ENCODE assay signal across 27 mouse cellular contexts in the genomic region with DNA sequence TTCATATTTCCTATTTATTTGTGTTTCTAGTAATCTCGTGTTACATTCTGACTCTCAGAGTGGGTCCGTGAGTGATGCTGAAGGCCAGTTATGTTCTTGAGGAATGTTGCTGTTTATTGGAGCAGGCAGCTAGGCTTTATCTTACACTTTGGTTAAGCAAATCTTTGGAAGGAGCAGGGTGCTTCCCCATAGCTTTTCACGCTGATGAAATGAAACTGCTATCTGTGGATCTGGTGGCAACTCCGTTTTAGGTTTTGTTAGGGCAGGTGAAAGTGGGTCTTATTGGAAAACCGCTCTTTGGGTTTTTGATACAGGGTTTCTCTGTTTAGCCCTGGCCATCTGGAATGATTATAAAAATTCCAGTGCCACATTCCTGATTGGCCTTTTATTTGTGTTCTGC. TPM values are rescaled to one million over a fixed set of nuclear protein-coding genes. Genes with fewer than 3 reads are reported as not detected.
DNase-seq lines count a peak whose midpoint lies in the region; ATAC-seq and TF ChIP-seq lines count a peak whose summit lies in the region.
"Had no signal": no experiment of that assay in that cellular context is flagged by ENCODE, and none has a peak within 500 bp of the region (broad histone marks: within the 10 kb centered on the region; RNA-seq: fewer than 3 reads in every experiment).

No protein-coding gene starts in this region.

- TF ChIP-seq EP300 in CH12.LX (IDR thresholded peaks at IDR 0.05; ENCODE audit: low read length) = peak; percentile 49

- no peak for TF ChIP-seq POLR2A in CH12.LX (IDR thresholded peaks at IDR 0.05; ENCODE audit: low read depth, low read length)

- 0 out of 2 replicates have a peak overlapping the region, but pooled peaks have one; percentile 35 for H3K27ac ChIP-seq in forebrain, embryonic 10.5 days
- no peak overlapping the region for H3K27ac ChIP-seq in forebrain, embryonic 12.5 days
- H3K27ac ChIP-seq in limb, embryonic 13.5 days = peak overlapping the region; percentile 39; the same call in 1 of the 2 replicates
- no peak overlapping the region for H3K27ac ChIP-seq in limb, embryonic 10.5 days
- no peak overlapping the region for H3K27ac ChIP-seq in CH12.LX (ENCODE audit: insufficient read depth, low read depth)
- H3K27ac ChIP-seq: embryonic facial prominence, embryonic 13.5 days; gastrocnemius, adult 2 months; heart, embryonic 15.5 days; intestine, embryonic 15.5 days had no signal

- no peak overlapping the region for H3K4me2 ChIP-seq in forebrain, embryonic 12.5 days
- no peak overlapping the region for H3K4me2 ChIP-seq in limb, embryonic 13.5 days (replicated peaks)
- H3K4me2 ChIP-seq in CH12.LX (ENCODE audit: insufficient read depth, low read depth, poor library complexity, severe bottlenecking) = peak overlapping the region; percentile 76
- H3K4me2 ChIP-seq: embryonic facial prominence, embryonic 13.5 days; heart, embryonic 12.5 days; heart, embryonic 15.5 days; intestine, embryonic 15.5 days had no signal

- H3K9me3 ChIP-seq in forebrain, embryonic 10.5 days = no peaks in the 10 kb centered on the region
- H3K9me3 ChIP-seq in forebrain, embryonic 12.5 days = no peaks in the 10 kb centered on the region
- no peaks in the 10 kb centered on the region for H3K9me3 ChIP-seq in limb, embryonic 13.5 days
- no peaks in the 10 kb centered on the region for H3K9me3 ChIP-seq in limb, embryonic 10.5 days (replicated peaks)
- no peaks in the 10 kb centered on the region for H3K9me3 ChIP-seq in CH12.LX (replicated peaks; ENCODE audit: low read length)
- H3K9me3 ChIP-seq: embryonic facial prominence, embryonic 10.5 days; embryonic facial prominence, embryonic 13.5 days; G1E; heart, embryonic 12.5 days; heart, embryonic 15.5 days; intestine, embryonic 15.5 days had no signal

- ATAC-seq in forebrain, embryonic 12.5 days (ENCODE audit: low FRiP score) = no peak
- ATAC-seq in limb, embryonic 13.5 days (ENCODE audit: low FRiP score, low read depth) = no peak
- ATAC-seq: activated CD4-positive, CD25-positive, alpha-beta regulatory T cell, adult 4 months; forebrain, embryonic 14.5 days; forebrain, postnatal 0 days; hindbrain, embryonic 16.5 days; intestine, embryonic 15.5 days had no signal

- H3K79me2 ChIP-seq in CH12.LX (replicated peaks; ENCODE audit: control insufficient read depth, extremely low read depth, insufficient read depth, poor library complexity, severe bottlenecking) = peaks cover 33% of the 10 kb centered on the region

- H3K4me1 ChIP-seq in forebrain, embryonic 10.5 days = peaks cover 34% of the 10 kb centered on the region
- peaks cover 20% of the 10 kb centered on the region for H3K4me1 ChIP-seq in forebrain, embryonic 12.5 days
- H3K4me1 ChIP-seq in limb, embryonic 13.5 days = peaks cover 28% of the 10 kb centered on the region
- H3K4me1 ChIP-seq in limb, embryonic 10.5 days = peaks cover 22% of the 10 kb centered on the region
- peaks cover 7 to 63% of the 10 kb centered on the region in 2 experiments for H3K4me1 ChIP-seq in CH12.LX (ENCODE audit: control insufficient read depth in 1 of 2, insufficient read depth in 2 of 2)

- dilution Hi-C loops in CH12.LX (cut with MboI; ENCODE audit: extremely low pct_ligation_motif_present, extremely low pct_unique_long_range_greater_than_20kb, low sequenced_read_pairs) = no loop called here

- no peaks in the 10 kb centered on the region for H3K27me3 ChIP-seq in forebrain, embryonic 10.5 days (ENCODE audit: poor library complexity, severe bottlenecking)
- no peaks in the 10 kb centered on the region for H3K27me3 ChIP-seq in forebrain, embryonic 12.5 days
- no peaks in the 10 kb centered on the region for H3K27me3 ChIP-seq in limb, embryonic 13.5 days
- no peaks in the 10 kb centered on the region for H3K27me3 ChIP-seq in limb, embryonic 10.5 days (ENCODE audit: low read depth, poor library complexity, severe bottlenecking)
- no peaks in the 10 kb centered on the region for H3K27me3 ChIP-seq in CH12.LX (replicated peaks)
- H3K27me3 ChIP-seq: embryonic facial prominence, embryonic 13.5 days; heart, embryonic 12.5 days; heart, embryonic 15.5 days; intestine, embryonic 15.5 days had no signal

- 21% methylated on average over 5 of the region's 5 CpGs for WGBS in forebrain, embryonic 10.5 days
- WGBS in forebrain, embryonic 12.5 days = 12% methylated on average over 5 of the region's 5 CpGs
- WGBS in limb, embryonic 13.5 days = 20% methylated on average over 5 of the region's 5 CpGs
- WGBS in limb, embryonic 10.5 days = 41% methylated on average over 5 of the region's 5 CpGs

- peaks cover 26% of the 10 kb centered on the region for H3K36me3 ChIP-seq in forebrain, embryonic 10.5 days (replicated peaks)
- peaks cover 23% of the 10 kb centered on the region for H3K36me3 ChIP-seq in forebrain, embryonic 12.5 days (replicated peaks)
- peaks cover 26% of the 10 kb centered on the region for H3K36me3 ChIP-seq in limb, embryonic 13.5 days
- H3K36me3 ChIP-seq in limb, embryonic 10.5 days = peaks cover 23% of the 10 kb centered on the region
- peaks cover 25 to 42% of the 10 kb centered on the region in 2 experiments for H3K36me3 ChIP-seq in CH12.LX (replicated peaks in 1 of 2; ENCODE audit: control insufficient read depth in 1 of 2, insufficient read depth in 1 of 2, low read length in 1 of 2)

- no peak overlapping the region for H3K9ac ChIP-seq in forebrain, embryonic 12.5 days
- H3K9ac ChIP-seq in limb, embryonic 13.5 days = no peak overlapping the region
- H3K9ac ChIP-seq in CH12.LX (ENCODE audit: insufficient read depth, low read depth) = no peak overlapping the region
- H3K9ac ChIP-seq: embryonic facial prominence, embryonic 13.5 days; forebrain, postnatal 0 days; heart, embryonic 12.5 days; heart, embryonic 15.5 days; intestine, embryonic 15.5 days had no signal

- TF ChIP-seq RAD21 in CH12.LX (IDR thresholded peaks at IDR 0.05; ENCODE audit: low read depth, low read length) = no peak

- no peak for DNase-seq in forebrain, embryonic 10.5 days (ENCODE audit: extremely low spot score, low spot score)
- DNase-seq in limb, embryonic 10.5 days (ENCODE audit: low spot score) = no peak
- peak; percentile 45 for DNase-seq in CH12.LX (ENCODE audit: extremely low read depth)
- DNase-seq in urinary bladder, postnatal 25 days (ENCODE audit: low spot score) = no peak
- DNase-seq: adrenal gland, adult 8-10 months; adrenal gland, postnatal 25 days; cerebellum, adult 11-12 months; cerebellum, adult 8-10 months; cerebellum, postnatal 36 days; embryo, embryonic 11 days; forebrain, postnatal 0 days; gastrocnemius, adult 2 months; gastrocnemius, postnatal 14 days; heart, adult 18-20 months; heart, postnatal 36 days had no signal

- in situ Hi-C loops in CH12.LX (cut with MboI; ENCODE audit: low pct_ligation_motif_present, low pct_unique_long_range_greater_than_20kb, low sequenced_read_pairs) = no loop called here

- no peak for TF ChIP-seq CTCF in CH12.LX (conservative IDR thresholded peaks at IDR 0.05 in 1 of 2, IDR thresholded peaks at IDR 0.05 in 1 of 2; ENCODE audit: low read depth in 2 of 2, low read length in 2 of 2)

- no peak overlapping the region for H3K4me3 ChIP-seq in forebrain, embryonic 10.5 days
- H3K4me3 ChIP-seq in forebrain, embryonic 12.5 days (replicated peaks) = no peak overlapping the region
- no peak overlapping the region for H3K4me3 ChIP-seq in limb, embryonic 13.5 days
- H3K4me3 ChIP-seq in limb, embryonic 10.5 days = no peak overlapping the region
- peak overlapping the region in 2 of 3 experiments; percentile 5 to 9 for H3K4me3 ChIP-seq in CH12.LX (replicated peaks in 1 of 3; ENCODE audit: low read depth in 2 of 3, low read length in 2 of 3, poor library complexity in 1 of 3)
- H3K4me3 ChIP-seq: embryonic facial prominence, embryonic 10.5 days; embryonic facial prominence, embryonic 13.5 days; erythroblast, embryonic 14.5 days; gastrocnemius, adult 2 months; heart, embryonic 12.5 days; heart, embryonic 15.5 days; intestine, embryonic 15.5 days had no signal

TF ChIP-seq in CH12.LX, 34 proteins besides CTCF, POLR2A, EP300 and RAD21:
- no peak for TF ChIP-seq CHD1 (IDR thresholded peaks at IDR 0.05; ENCODE audit: low read depth, low read length)
- peak; percentile 51; the same call in 1 of the 2 replicates for TF ChIP-seq IRF4 (IDR thresholded peaks at IDR 0.05; ENCODE audit: low read depth, low read length)

RNA-seq across cellular contexts. Expression of a gene that starts 5.1 kb away (rescaled TPM):
- polyA plus RNA-seq in forebrain, embryonic 10.5 days (2016; fragmentation: Nextera tagmentation; extraction: Ambion mirVana) = 11.5 and 11.6 TPM in 2 replicates
- polyA plus RNA-seq in forebrain, embryonic 12.5 days (2016; fragmentation: Nextera tagmentation; extraction: Ambion mirVana) = 15.8 and 17.2 TPM in 2 replicates
- polyA plus RNA-seq in limb, embryonic 13.5 days (2015; fragmentation: Nextera tagmentation; extraction: Ambion mirVana) = 15.9 and 16.5 TPM in 2 replicates
- polyA plus RNA-seq in limb, embryonic 10.5 days (2016; fragmentation: Nextera tagmentation; extraction: Ambion mirVana) = 9.1 and 10.6 TPM in 2 replicates
- total RNA-seq in CH12.LX (2012; rRNA removed) (16.6 and 18.0 TPM in 2 replicates), CH12.LX (2014; rRNA removed) (20.1 and 20.5 TPM in 2 replicates)
- polyA plus RNA-seq in CH12.LX (2012; ENCODE audit: insufficient read length, low read depth) = 15.5 and 15.8 TPM in 2 replicates

RNA-seq across cellular contexts. Expression of a gene that starts 24.0 kb away (rescaled TPM):
- 65.8 and 67.8 TPM in 2 replicates for polyA plus RNA-seq in forebrain, embryonic 10.5 days (2016; fragmentation: Nextera tagmentation; extraction: Ambion mirVana)
- polyA plus RNA-seq in forebrain, embryonic 12.5 days (2016; fragmentation: Nextera tagmentation; extraction: Ambion mirVana) = 66.0 and 67.0 TPM in 2 replicates
- 66.2 and 68.5 TPM in 2 replicates for polyA plus RNA-seq in limb, embryonic 13.5 days (2015; fragmentation: Nextera tagmentation; extraction: Ambion mirVana)
- 64.6 and 69.4 TPM in 2 replicates for polyA plus RNA-seq in limb, embryonic 10.5 days (2016; fragmentation: Nextera tagmentation; extraction: Ambion mirVana)
- total RNA-seq in CH12.LX (2012; rRNA removed) (27.2 and 29.8 TPM in 2 replicates), CH12.LX (2014; rRNA removed) (43.3 and 44.3 TPM in 2 replicates)
- polyA plus RNA-seq in CH12.LX (2012; ENCODE audit: insufficient read length, low read depth) = 42.4 and 50.0 TPM in 2 replicates

Comparison
In these comparisons a context has a peak if more than half of its experiments do, and no peak if none do; other contexts are left out.
1. H3K27ac ChIP-seq: peak in forebrain, embryonic 10.5 days (single experiment) and limb, embryonic 13.5 days (single experiment); none in forebrain, embryonic 12.5 days (single experiment), limb, embryonic 10.5 days (single experiment) and CH12.LX (single experiment).
2. H3K4me3 ChIP-seq: peak in CH12.LX (2 of 3); none in forebrain, embryonic 10.5 days (single experiment), forebrain, embryonic 12.5 days (single experiment), limb, embryonic 13.5 days (single experiment) and limb, embryonic 10.5 days (single experiment).